Mouse (Mus musculus) layer of hippocampus, postnatal 25 days (tissue): ENCODE results near the gene H2-M5. TPM values are rescaled to one million over a fixed set of nuclear protein-coding genes. Genes with fewer than 3 reads are reported as not detected.
"Not testable (repeated sequence)": the region's sequence is repeated elsewhere in the genome, so short reads cannot be mapped to it uniquely, and the experiment has no call there.

Source experiments
- DNase-seq, 2 experiments: peaks; one replicate each; pipeline ENCODE4 v3.0.0; 2022; ENCODE audit warnings: mixed read lengths in 2 of 2, low spot score in 1 of 2; ENCODE audit errors: extremely low spot score in 1 of 2
- total RNA-seq, 2 experiments: library from RNA; stranded (reverse); gene quantifications; 2 replicates each; pipeline ENCODE4 v1.2.3; 2021

Gene H2-M5
- total RNA-seq = 1 to 10 TPM; 1.2 TPM

DNA sequence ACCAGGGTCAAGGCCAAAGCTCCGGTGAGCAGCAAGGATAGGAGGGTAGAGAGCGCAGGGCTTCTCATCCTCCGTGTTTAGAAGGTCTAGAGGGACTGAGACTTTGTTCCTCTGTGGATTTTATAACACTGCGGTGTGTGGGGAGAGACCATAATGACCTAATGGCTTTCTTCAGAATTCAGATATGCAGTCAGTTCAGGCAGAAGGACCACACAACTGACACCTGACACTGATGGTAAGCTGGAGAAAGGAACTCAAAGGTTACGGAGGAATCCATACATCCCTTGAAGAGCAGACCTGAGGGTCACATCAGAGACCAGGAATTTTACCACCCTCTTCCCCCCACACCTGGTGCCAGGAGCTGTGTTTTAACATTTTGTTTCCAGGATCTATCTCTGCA is at the start of gene H2-M5:
Gene H2-M5 (minus strand): TSS at position 101 of the 400 bp plus-strand sequence.
- no peak for DNase-seq

DNA sequence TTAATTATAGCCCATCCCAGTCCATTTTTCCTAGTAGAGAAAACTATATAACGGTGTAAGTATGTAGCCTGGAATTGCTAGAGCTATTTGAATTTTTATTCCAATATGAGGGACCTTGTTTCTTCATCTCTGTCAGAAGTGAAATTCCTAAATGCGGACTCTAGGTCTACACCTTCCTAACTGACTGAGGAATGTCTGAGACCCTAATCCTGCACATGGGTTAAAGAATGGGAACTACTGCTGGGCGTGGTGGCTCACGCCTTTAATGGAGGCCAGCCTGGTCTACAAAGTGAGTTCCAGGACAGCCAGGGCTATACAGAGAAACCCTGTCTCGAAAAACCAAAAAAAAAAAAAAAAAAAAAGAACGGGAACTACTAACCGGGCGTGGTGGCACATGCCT is 39.8 kb upstream of the H2-M5 start:
- no peak for DNase-seq

DNA sequence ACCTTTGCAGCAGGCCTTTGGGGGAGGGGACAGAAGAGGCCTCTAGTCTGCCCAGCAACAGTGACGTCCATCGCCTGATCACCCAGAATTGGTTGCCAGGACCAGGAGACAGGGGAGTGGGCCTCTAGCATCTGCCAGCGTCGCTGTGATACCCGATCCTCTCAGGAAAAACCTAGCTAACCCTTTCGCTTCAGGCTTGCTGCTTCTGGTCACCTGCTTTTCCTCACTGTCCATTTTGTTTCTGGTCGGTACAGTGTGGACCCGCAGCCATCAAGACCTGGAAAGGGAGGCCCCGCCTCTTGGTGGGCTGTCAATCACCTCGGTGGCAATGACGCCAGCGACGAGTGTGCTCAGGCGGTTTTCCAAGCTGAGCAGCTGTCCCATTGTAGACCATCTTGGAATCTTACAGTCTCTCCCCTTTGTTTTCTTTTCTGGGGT is 39.4 kb upstream of the H2-M5 start:
- peak; percentile 90 to 92 for DNase-seq

DNA sequence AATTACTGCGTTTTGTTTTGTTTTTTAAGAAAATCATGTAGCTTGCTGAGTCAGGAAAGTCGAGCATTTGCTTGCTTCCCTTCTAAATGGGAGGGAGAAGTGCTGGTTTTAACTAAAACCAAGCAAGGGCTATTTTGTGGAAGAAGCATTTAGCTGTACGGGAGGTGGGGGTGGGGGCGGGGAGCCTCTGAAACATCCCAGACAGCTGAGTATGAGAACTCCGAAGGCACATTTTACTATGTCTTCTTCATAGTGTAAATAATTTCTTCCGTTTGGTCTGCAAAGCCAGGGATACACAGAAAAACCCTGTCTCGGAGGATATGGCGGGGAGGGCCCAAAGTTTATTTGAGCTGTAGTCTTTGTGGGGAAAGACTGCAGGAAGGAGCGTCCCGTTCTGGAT is 38.9 kb upstream of the H2-M5 start:
- no peak for DNase-seq

DNA sequence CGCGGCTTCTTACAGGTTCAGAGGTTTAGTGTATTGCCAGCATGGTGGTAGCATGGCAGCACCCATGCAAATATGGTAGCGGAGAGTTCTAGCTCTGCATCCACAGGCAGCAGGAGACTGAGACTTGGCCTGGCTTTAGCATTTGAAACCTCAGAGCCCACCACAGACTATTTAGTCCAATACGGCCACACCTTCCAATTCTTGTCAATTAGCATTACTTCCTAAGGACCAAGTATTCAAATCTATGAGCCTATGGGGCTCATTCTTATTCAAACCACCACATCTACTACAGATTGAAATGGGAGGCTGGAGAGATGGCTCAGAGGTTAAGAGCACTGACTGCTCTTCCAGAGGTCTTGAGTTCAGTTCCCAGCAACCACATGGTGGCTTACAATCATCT is 38.1 kb upstream of the H2-M5 start:
- DNase-seq = no peak

DNA sequence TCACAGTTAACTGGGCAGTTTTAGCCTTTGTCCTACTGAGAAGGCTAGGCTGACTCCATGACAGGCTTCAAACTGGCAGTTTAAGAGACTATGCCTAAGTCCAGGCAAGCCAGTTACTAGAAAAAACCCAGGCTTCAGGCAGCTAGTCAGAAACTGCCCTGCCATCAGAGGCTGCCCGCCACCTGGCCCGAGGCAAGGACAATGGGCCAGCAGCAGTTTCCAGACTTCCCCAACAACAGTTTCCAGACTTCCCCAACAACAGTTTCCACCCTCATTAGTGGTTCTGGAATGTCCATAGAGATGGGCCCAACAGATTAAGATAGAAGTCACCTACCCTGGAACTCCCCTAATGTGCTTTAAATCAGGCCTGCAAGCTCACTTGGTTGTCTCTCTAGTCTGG is 37.1 kb upstream of the H2-M5 start:
- DNase-seq = no peak

DNA sequence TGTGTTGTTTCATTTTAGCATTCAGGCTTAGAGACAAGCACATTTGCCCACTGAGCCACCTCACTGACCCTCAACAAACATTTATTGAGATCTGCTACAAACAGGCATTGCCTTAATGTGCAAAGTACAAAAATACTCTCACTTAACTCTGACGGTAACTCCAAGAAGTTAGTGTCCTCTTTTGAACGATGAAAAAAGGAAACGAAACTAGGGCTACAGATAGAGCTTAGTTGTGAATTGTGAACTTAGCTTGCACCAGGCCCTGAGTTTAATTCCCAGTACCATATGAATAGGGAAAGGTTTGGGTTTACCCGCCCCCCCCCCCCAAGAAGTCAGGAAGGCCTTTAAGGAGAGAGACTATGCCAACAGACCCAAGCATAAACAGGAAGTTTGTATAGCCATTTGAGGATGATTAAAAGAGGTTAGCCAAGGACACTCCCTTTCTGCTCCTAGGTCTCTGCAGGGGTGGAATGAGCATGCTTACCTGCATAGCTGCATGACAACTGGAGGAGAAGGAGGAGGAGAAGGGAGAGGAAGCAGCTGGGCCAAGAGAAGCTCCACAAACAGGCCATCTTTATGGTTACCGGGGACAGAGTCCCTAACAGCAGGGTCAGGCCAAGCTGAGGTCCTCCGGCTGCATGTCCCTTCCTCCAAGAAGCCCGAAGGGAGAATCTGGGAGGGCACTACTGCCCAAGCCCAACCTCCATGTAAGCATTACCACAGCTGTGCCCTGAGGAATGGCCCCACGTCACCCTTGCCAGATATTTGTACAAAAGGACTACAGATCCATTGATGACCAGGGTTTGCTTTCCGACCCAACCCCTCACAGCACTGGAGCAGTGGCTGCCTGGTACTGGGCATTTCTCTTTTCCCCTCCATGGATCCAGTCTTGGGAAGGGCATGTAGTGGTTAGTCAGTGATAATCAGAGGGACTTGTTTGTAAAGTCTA is 33.6 kb upstream of the H2-M5 start, which contains the start of gene Mog:
Gene Mog (minus strand): TSS at position 771 of the 949 bp plus-strand sequence.
- no peak for DNase-seq

DNA sequence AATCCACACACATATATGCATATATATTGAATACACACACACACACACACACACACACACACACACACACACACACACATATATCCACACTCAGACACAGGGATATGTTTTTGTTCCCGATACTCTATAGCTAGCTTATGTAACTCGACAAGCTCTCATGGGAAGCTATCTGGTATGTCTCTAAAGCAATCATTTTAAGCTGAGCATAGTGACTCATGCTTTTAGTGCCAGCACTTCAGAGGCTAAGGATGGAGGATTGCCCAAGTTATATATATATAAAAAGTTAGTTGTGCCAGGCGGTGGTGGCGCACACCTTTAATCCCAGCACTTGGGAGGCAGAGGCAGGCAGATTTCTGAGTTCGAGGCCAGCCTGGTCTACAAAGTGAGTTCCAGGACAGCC is 29.9 kb upstream of the H2-M5 start:
- not testable (repeated sequence) for DNase-seq

DNA sequence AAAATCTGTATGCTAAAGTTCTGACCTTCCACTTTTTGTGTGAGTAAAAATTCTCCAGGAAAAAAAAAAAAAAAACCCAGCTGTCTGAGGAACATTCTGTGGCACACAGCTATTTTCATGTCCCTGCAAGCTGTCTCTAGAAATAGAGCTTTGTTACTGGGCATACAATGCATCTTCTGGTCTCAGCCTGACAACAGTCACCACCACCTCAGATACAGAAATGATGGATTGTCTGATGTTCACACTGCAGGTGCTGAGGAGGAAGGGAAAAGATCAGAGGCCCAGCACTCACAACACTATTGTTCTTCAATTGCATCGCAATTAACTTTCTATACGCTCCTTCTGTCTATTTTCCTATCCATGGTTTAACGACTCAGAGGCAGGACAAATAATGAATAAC is 29.0 kb upstream of the H2-M5 start:
- DNase-seq = no peak

DNA sequence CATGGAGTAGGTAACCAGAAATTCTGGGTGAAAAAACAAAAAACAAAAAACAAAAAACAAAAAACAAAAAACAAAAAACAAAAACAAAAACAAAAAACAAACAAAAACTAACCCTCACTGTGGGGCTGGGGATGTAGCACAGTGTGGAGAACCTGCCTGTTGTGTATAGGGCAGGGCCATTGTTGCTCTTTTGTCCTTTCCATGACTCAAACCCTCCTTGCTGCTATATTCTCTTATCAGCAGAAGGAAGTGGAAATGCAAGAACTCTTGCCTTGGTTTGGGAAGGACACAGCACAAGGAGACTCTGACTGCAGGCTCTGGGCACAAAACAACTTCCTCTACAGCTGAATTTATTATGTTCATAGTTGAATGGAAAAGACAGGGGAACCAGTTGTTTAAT is 27.0 kb upstream of the H2-M5 start:
- no peak for DNase-seq

DNA sequence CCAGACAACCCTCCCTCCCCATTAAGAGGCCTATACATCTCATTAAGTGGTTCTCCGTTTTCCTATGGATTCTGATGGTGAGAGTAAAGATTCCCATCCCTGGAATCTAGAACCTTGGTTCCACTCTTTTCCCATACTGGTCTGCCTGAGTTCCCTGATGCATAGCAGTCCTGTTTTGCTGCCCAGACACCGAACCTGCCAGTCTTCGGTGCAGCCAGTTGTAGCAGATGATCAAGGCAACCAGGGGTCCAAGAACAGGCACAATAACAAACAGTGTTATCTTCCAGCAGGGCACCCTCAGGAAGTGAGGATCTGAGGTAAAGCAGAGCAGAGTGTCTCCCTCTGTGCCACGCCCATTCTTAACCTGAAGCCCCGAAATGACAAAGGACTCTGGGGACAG is 22.8 kb upstream of the H2-M5 start:
- DNase-seq = no peak

DNA sequence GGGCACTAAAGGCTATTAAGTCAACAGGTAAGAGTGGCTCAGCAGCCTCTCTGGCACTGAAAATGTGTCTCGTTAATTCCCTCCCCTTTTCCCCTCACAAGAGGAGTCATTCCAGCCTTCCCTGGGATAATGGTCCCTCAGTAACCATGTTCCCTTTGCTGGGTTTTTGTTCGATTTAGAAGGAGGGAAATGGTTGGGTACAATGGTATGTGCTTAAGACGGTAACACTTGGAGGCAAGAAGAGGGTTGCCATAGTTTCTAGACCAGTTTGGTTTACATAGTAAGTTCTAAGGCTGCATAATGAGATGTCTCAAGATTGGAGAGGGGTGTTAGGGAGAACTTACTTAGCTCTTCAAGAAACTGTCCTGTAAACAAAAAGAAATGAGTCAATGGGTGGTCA is 22.4 kb upstream of the H2-M5 start:
- no peak for DNase-seq

DNA sequence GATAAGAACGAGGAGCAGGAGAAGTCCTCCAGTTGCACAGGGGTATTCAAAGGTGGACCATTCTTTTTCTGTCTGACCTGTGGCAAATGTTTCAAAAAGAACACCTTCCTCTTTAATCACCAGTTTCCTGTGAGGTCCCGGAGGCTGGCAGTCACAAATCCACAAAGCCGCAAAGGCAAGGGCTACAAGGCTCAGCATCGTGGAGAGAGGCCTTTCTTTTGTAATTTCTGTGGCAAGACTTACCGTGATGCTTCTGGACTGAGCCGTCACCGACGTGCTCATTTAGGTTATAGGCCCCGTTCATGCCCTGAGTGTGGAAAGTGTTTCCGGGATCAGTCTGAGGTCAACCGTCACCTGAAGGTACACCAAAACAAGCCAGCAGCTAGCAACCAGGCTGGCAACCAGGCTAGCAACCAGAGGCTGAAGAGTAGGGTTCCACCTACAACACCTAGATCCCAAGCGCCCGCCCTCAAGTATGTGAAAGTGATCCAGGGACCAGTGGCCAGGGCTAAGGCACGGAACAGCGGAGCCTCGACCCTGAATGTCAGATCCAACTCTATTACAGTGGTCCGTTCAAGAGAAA is 20.2 kb upstream of the H2-M5 start:
- DNase-seq = no peak

DNA sequence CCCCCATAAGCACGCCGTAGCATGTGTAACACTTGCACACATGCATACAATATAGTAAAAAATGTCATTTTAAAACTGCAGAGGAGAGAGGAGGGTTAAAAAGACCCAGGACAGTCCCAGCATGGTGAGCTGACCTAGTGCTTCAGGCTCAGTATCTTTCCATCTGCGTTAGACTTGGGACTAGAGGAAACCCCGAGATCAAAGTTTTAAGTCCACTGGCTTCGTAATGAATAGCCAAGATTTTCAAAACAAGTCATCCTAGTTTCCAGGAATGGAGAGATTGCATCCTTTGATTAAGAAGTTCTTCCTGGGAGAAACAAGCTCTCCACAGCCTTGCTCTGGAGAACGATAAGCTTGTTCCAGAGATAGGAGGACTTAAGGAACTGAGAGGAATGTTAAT is 18.8 kb upstream of the H2-M5 start:
- DNase-seq = no peak

DNA sequence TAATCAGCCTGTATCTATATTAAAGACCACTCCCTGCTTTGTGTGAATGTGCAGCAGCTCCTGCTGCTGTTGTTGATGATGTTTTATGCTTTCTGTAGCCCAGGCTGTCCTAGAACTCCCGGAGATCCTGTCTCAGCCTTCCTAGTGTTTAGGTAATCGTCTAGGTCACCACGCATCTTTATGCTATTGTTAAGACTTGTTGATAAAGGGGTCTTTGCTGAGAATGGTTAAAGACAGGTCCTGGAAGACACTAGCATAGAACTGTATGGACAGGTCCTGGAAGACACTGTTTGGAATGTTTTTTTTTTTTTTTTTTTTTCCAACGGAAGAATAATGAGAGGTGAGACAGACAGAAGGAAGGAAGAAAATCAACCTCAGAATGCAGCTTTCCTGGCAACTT is 14.0 kb upstream of the H2-M5 start:
- no peak for DNase-seq

DNA sequence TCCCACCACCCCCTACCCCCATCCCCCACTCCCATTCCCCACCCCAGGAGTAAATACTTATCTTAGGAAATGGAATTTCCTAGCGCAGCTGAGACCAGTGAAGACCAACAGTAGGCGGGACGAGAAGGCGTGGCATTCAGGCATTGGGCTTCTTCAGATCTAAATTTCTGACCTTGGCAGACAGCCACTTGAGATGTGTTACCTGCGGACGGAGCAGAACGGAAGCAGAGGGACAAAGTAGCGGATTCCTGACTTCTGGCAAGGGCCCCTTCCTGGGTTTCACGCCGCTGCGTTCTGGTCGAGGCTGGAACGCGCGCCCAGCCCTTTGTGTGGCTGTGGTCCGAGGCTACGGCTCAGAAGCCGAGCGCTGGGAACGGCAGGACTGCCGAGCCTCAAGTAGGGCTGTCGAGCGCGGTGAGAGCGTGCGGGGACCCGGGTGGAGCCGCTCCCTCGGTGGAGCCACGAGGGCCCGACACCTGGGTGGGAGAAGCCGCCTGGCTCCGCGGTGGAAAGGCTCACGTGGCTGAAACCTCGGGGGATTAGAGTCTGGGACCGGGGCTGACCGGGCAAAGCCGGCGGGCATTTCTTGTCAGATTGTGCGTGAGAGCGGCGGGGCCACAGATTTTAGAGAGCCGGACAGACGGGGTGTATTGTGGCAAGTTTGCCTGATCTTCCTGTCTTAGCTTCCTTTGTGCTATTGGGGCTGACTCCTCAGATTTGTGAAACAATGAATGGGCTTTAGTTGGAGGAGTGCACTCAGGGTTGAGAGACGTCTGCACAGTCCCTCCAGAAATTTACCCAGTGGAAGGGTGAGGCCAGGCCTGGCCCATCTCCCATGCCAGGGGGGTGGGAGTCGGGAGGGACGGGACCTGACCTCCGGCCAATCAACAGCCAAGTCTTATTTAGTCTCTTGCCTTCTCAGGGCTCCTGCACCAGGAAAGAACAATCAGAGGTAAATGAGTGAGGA is 13.3 kb upstream of the H2-M5 start:
- DNase-seq = peak; percentile 17 to 36

DNA sequence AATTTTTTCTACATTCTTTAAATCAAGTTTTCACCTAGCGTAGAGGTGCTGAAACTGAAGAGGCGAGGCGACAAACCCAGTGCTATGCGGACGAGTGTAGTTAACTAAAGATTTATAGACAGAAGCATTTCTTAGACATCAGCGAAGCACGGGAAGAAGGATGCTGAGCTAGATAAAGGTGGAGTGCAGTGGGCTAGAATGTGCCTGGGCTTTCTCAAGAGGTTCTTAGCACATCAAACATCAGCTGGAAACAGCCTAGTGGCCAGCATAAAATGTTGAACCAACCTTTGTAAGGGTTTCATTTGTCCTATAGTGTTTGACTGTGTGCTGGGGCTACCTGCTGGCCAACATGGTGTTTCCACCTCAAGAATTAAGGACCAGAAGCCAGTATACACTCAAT is 11.5 kb upstream of the H2-M5 start, which contains the start of gene Zfp57:
Gene Zfp57 (plus strand): TSS at position 301 of the 400 bp plus-strand sequence.
- no peak for DNase-seq

DNA sequence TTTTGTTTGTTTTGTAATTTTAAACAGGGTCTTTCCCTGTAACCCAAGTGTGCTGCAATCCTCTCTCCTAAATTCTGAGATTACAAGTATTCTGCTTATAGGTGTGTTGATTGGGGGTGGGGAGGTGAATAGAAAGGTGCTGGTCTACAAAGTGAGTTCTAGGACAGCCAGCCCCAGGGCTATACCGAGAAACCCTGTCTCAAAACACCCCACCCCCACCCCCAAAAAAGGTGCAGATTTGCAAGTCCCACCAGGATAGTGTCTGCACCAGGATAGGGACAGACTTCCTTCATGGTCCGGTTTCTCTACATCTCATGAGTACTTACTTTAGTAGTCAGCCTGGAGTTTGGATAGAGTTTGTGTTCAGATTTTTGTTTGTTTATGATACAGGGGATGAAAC is 9.1 kb upstream of the H2-M5 start:
- no peak for DNase-seq

DNA sequence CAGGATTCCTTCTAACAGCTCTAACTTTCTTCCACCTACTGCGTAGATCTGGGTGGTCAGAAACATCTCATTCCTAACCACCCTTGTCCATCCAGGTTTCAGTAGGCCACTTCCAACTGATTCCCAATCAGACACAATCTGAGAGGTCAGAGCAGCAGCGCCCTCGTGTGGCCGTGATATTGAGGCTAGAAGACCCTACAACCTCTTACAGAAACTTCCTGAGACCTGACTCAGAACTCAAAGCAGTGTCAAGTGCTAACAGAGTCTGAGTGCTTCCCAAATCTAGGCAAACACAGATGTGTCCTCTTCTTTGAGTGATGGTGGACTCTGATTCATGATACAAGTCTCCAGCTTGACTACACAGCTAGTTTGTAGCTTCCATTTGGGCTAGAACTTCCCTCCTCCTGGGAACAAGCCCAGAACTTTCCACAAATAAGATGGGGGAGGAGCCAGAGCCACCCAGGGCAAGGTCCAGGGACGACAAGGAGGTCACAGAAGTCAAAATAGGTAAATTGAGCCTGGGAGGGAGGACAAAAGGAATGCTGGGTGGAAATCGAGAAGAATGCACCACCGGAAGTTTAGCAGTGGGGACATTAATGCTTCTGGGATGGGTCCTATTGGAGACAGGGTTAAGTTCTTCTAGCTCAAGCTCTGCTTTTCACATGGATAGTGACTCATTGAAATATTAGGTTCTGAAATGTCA is 7.8 kb upstream of the H2-M5 start:
- DNase-seq = peak; percentile 59 to 93

DNA sequence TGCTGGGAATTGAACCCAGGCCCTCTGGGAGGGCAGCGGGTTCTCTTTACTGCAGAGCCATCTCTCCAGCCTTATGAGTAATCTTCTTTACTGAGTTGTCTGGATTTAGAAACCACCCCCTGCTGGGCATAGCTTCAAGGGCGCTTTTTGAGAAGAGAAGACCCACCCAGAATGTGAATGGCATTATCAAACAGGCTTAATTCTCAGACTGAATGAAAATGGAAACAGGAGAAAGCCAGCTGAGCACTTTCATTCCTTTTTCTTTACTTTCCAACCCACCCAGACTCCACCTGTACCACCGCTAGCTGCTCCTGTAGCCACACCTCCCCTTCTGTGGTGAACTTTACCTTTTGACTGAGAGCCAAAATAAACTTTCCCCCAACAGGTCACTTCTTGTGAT is 6.1 kb upstream of the H2-M5 start:
- DNase-seq = no peak
